Mouse (Mus musculus): ENCODE measurements around the gene Rex1bd.

The Rex1bd gene

GRCm38 (mm10) chr8:70502540-70502939, 4.0 kb downstream of the Rex1bd start:
- DNase-seq (ENCODE audit: low read depth, low spot score) = no peak

- no peak for DNase-seq (ENCODE audit: low read depth, low spot score)
These were observed 4.6 kb downstream of the Rex1bd start for GRCm38 (mm10) chr8:70501820-70502529.

DNA sequence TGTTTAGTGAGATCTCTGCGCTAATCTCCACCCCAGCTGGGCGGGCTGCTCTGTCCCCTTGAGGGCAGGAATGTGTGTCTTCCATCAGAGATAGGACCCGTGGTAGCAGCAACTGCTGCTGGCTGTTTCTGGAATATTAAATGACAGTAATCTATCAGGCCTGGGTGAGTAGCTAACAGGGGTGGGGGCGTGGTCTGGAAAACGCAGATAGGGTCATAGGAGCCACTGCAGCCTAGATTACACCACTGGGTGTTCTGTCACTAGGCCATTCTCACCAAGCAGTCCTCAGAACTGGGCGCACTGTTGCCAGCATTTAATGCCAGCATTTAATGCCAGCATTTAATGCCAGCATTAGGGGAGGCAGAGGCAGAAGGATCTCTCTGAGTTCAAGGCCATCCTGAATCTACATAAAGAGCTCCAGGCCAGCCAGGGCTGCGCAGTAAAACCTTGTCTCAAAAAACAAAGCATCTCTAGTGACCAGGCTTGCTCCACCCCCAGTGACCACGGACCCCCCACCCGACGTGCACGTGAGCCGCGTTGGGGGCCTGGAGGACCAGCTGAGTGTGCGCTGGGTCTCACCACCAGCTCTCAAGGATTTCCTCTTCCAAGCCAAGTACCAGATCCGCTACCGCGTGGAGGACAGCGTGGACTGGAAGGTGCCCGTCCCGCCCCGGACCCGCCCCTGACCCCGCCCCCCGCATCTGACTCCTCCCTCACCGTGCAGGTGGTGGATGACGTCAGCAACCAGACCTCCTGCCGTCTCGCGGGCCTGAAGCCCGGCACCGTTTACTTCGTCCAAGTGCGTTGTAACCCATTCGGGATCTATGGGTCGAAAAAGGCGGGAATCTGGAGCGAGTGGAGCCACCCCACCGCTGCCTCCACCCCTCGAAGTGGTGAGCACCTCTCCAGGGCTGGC, 5.9 kb downstream of the Rex1bd start:
- no peak for DNase-seq (ENCODE audit: low read depth, low spot score)

DNA sequence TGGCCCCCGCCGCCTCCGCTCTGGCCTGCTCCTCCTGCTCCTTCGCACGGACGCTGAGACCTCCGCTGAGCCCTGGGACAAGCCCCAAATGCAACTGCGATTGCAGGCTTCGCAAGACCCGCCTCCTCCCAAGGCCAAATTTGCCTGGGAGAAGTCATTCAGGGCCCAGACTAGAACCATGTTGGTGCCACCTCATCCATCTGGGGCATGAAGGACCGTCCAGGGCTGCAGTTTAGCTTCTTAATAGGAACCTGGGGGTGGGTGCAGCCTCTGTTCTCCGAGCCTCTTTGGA, 10.8 kb downstream of the Rex1bd start:
- no peak for DNase-seq (ENCODE audit: low read depth, low spot score)

- DNase-seq (ENCODE audit: low read depth, low spot score) = no peak
These were observed 11.4 kb downstream of the Rex1bd start for GRCm38 (mm10) chr8:70495001-70495770.

- DNase-seq (ENCODE audit: low read depth, low spot score) = no peak
These were observed 12.1 kb downstream of the Rex1bd start for GRCm38 (mm10) chr8:70494416-70494945.

DNA sequence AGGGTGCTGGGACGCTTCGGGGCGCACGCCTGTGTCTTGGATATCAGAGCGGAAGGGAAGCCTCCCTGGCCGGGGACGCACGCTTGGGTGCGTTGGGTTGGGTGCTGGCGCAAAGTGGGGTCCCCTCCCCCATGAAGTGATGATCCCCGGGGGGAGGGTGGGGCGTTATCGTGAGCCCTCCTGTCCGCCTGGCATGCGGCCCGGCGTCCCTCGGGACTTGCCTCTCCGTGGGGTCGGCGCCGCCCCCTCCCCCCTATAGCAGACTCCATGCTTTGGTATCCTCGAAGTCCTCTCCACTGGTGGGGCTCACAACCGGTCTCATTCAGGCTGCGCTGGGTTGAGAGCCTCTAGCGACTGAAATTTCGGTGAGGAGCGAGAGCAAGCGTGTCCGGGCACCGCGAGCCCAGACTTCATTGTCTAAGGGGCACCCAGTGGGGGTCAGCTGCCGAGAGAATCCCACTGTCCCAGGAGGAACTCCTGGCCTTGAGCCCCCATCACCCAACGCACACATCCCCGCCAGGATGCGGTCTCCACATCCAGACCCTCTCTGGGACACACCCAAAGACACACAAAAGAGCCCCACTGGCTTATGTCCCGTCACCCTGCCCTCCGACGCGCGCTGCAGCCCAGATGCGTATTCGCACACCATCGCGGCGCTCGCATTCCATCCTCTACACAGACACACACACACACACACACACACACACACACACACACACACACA, 12.7 kb downstream of the Rex1bd start:
- DNase-seq (ENCODE audit: low read depth, low spot score) = no peak

DNA sequence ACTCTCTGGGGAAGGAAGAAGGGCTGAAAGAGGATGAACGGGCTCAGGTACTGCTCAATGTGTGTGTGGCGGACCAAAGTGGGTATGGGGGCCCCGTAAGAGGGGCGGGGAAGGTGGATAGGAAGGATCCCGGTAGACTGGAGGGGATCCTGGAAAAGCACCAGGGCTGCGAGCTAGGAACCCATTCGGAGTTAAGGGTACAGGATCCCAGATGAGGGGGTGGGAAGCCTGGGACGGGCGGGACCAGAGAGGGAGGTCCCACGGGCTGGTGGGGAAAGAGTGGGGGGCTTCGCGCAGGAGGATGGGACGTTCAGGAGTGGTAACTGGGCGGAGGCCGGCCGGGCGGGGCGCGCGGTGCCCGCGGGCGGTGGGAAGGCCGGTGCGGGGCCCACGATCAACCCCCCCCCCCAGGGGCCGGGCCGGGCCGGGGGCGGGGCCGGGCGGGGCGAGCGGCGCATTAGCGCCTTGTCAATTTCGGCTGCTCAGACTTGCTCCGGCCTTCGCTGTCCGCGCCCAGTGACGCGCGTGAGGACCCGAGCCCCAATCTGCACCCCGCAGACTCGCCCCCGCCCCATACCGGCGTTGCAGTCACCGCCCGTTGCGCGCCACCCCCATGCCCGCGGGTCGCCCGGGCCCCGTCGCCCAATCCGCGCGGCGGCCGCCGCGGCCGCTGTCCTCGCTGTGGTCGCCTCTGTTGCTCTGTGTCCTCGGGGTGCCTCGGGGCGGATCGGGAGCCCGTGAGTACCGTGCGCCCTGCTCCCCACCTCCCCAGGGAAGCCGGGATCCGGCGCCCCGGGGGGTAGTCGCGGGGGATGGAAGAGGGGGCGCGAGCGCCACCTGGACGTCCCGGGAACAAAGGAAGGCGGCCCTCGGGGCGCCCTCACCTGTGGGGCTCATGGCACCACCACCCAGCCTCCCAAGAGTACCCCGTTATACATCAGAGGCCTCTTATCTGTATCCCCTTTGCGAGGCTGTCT, 13.6 kb downstream of the Rex1bd start, which contains the start of gene Crlf1:
TSS of gene Crlf1 (plus strand) at position 495 of the 977 bp plus-strand sequence.
- DNase-seq (ENCODE audit: low read depth, low spot score) = no peak

DNA sequence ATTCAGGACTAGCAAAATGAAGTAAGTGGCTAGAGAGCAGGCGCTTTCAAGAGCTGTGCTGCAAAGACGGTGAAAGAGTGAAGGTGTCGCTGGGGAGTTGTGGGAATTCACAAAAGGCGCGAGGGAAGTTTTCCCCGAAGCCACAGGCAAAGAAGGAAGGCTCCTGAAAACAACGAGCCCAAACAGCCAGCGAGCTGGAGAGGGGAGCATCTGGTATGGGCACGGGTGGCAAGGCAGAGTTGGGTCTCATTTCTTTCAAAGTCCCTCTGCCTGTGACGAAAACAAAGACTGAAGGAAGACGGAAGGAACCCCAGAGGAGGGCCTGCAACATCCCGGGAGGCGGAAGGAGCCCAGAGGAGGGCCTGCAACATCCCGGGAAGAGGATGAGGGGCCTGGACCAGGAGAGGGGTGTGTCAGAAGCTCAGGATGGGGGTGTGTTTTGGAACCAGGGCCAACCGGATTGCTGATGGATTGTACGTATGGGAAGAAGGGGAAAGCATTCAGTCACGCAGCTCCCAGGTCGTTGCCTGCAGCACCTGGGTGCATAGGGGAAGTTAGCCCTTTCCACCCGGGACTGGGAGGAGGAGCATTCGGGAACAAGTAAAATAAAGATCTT, 15.6 kb downstream of the Rex1bd start:
- no peak for DNase-seq (ENCODE audit: low read depth, low spot score)

DNA sequence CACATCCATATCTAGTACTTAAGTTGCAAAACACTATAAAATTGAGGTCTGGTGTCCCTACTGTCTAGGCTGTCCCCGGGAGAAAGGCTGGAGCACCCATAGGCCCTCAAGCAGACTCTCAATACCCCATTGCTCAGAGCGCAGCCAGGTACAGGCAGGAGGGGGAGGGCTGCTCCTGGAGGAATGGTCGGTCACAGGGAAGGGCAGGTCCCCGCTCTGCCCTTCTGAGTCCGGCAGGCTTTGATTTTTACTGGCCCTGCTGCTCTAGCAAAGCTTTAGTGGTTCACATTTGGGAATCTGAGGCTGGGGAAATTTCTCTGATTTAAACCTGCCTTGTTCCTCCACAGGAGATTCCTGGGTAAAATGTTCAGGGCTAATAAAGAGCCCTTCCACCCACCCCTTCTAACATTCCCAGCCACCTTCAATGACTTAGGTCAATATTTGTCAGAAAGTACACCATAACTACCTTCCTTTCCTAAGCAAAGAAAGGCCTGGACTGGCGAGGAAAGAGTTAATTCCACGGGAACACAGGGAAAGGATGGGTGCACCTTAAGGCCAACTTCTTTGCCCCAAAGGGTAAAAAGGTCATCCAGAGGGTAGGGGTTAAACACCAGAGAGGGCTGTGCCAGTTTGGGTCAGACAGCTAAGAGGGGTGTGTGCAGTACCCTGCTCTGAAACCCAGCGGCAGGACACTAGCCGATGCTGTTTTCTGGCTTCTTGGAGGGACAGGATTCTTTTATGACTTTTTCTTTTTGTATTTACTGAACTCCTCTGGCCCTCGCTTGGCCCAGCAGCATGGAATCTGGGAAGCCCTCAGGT, 16.3 kb downstream of the Rex1bd start:
- no peak for DNase-seq (ENCODE audit: low read depth, low spot score)

GRCm38 (mm10) chr8:70489576-70489975, 17.0 kb downstream of the Rex1bd start:
- no peak for DNase-seq (ENCODE audit: low read depth, low spot score)

DNA sequence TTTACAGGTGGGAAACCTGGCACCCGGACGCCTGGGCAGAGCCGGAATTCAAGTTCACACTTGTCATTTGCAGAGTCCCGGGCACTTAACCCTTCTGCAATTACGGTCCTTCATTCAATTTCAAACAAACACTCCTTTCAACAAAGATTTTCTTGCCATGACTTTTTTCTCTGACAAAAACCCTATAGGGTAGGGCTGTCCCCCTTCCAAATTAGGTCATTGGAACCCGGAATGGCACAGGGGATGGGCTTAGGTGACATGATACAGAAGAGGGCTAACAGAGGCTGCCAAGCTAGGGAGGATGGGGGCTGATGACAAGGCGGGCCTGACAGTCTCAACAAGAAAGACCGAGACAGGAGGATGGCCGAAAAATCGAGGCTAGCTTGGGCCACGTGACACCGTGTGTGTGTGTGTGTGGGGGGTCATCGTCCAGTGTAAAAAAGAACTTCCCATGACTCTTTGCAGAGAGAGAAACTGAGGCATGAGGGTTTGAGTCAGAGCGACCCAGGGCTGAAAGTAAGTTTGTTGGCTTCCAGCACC, 17.6 kb downstream of the Rex1bd start:
- no peak for DNase-seq (ENCODE audit: low read depth, low spot score)

DNA sequence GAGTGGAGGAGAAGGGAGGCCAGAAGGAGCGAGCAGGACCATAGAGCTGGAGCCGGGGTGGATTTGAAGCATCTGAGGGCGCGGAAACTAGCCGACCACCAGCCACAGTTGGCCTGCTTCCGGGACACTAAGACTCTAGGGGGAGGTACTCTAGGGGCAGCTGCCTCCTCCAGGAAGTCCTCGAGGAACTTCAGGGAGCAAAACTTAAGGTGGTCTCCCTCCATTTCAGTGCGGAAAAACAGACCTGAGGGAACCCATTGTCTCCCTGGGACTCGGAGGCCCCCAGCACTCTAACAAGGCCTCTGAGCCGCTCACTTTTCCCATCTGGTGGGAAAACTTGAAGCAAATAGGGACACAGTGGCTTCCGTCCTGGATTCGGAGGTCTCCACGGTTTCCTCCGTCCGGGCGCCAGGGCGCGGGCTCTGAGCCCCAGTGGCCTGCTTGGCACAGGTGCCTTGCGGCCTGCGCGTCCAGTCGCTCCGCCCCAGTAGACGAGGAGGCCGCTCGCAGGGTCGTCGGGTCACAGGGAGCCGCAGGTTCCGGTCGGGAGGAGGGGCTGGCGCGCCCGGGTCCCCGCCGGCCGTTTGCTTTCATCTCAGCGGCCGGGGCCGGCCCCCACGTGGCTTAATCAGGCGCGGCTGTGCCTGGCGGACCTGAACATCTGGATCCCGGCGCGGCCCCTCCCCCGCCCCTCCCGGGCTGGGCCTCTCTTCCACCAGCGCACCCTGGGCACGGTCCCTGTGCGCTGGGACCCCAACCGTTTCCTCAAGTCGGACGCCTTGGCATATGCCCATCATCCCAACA, 18.4 kb downstream of the Rex1bd start:
- no peak for DNase-seq (ENCODE audit: low read depth, low spot score)

DNA sequence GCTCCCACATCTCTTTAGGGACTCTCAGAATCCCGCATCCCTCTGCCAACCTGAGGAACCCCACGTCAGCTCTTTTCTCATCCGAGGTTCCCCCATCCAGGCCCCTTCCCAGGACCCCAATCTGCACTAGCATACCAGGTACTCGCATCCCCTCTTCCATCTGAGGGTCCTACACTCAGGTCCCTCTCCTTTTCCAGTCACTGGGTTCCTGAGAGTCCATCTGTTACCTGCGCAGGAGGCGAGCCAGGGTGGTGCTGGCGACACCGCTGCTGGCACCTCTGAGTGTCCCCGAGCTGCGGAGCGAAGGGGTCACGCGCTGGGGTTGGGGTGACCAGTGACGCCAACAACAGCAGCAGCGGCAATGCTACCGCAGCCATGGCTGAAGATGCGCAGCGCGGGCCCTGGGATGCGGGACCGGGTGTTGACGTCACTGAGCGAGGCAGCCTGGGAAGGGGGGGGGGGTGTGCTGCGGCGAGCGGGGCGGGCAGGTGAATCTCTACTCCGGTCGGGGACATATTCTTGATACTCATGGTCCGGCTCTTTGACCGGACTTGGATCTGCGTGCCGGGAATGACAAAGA, 19.5 kb downstream of the Rex1bd start, which contains the start of gene Tmem59l:
TSS of gene Tmem59l (minus strand) at position 418 of the 580 bp plus-strand sequence.
- no peak for DNase-seq (ENCODE audit: low read depth, low spot score)

GRCm38 (mm10) chr8:70486191-70486681, 20.3 kb downstream of the Rex1bd start:
- no peak for DNase-seq (ENCODE audit: low read depth, low spot score)

- DNase-seq (ENCODE audit: low read depth, low spot score) = no peak
These were observed 23.6 kb downstream of the Rex1bd start for GRCm38 (mm10) chr8:70482943-70483342.

DNA sequence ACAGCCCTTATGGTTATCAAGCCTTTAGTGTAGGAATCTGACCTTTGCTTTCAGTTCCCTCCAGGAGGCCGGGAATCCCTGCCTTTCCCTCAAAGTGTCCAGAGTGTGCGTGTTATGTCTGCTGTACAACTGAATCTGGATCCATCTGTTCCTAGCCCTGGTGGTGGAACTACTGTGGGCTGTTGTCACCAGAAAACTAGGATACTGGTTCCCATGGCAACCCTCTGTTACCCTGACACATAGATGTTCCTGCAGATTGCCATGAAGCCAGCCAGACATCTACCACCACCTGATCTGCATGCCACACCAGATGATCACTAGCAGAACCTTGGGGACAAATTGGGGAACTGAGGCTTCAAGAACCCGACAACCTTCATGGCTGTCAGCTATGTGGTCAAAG, 24.6 kb downstream of the Rex1bd start:
- no peak for DNase-seq (ENCODE audit: low read depth, low spot score)

Measured in brain, embryonic 18.5 days (tissue).